In the genomic region with DNA sequence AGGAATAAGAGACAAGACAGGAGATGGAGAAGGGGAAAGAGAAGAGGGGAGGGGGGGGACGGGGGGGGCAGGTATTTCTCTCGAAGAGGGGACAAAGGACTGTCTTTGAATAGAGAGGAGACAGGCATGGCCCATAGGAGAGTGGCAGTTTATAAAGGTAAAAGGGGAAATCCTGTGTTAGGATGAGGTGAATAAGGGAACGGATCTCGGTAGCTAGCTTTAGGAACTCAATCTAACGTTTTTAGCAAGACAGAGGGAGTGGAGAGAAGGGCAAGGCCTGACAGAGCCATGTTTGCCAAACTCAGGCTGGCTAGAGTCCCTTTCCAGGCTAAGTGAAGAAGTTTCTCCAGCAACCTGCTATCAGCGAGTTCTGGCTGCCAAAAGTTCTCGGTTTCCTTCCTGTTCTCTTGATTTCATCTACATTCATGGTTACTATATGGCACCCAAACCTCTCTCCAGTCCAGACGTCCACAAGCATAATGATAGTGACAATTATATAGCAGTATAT, we compare ENCODE assay signal across 9 mouse cellular contexts. TPM values are rescaled to one million over a fixed set of nuclear protein-coding genes. Genes with fewer than 3 reads are reported as not detected.
DNase-seq lines count a peak whose midpoint lies in the region; ATAC-seq and TF ChIP-seq lines count a peak whose summit lies in the region.
"Had no signal": no experiment of that assay in that cellular context is flagged by ENCODE, and none has a peak within 500 bp of the region (broad histone marks: within the 10 kb centered on the region; RNA-seq: fewer than 3 reads in every experiment).

No protein-coding gene starts in this region.

- peaks cover 2% of the 10 kb centered on the region for H3K36me3 ChIP-seq in heart, postnatal 0 days (replicated peaks; ENCODE audit: control insufficient read depth, insufficient read depth, low read length)
- H3K36me3 ChIP-seq in hindbrain, embryonic 12.5 days: peaks cover 21% of the 10 kb centered on the region
- H3K36me3 ChIP-seq in midbrain, embryonic 12.5 days: peaks cover 17% of the 10 kb centered on the region

- peak overlapping the region; percentile 68 for H3K4me2 ChIP-seq in heart, postnatal 0 days (ENCODE audit: low read depth, low read length)
- peak overlapping the region; percentile 54 for H3K4me2 ChIP-seq in hindbrain, embryonic 12.5 days (replicated peaks)
- peak overlapping the region; percentile 61 for H3K4me2 ChIP-seq in midbrain, embryonic 12.5 days (replicated peaks)

- DNase-seq in heart, postnatal 0 days (ENCODE audit: low spot score): no peak
- no peak for DNase-seq in heart, adult 18-20 months
- peak; percentile 10 for DNase-seq in adipocyte (ENCODE audit: low spot score)
- no peak for DNase-seq in layer of hippocampus, adult 9-11 months
- no peak for DNase-seq in B cell, adult 2 months
- no peak for DNase-seq in gastrocnemius, postnatal 14 days

- TF ChIP-seq EP300 in heart, postnatal 0 days (IDR thresholded peaks at IDR 0.05; ENCODE audit: low read depth): no peak

- H3K4me3 ChIP-seq in heart, postnatal 0 days (ENCODE audit: low read depth, low read length): peak overlapping the region; percentile 80
- peak overlapping the region; percentile 79 for H3K4me3 ChIP-seq in hindbrain, embryonic 12.5 days
- H3K4me3 ChIP-seq in midbrain, embryonic 12.5 days: peak overlapping the region; percentile 82

- no peaks in the 10 kb centered on the region for H3K9me3 ChIP-seq in heart, postnatal 0 days (replicated peaks; ENCODE audit: control insufficient read depth, low read length)
- no peaks in the 10 kb centered on the region for H3K9me3 ChIP-seq in hindbrain, embryonic 12.5 days (replicated peaks)
- no peaks in the 10 kb centered on the region for H3K9me3 ChIP-seq in midbrain, embryonic 12.5 days

- no peaks in the 10 kb centered on the region for H3K27me3 ChIP-seq in heart, postnatal 0 days (ENCODE audit: control insufficient read depth, insufficient read depth, low read length)
- H3K27me3 ChIP-seq in hindbrain, embryonic 12.5 days: no peaks in the 10 kb centered on the region
- H3K27me3 ChIP-seq in midbrain, embryonic 12.5 days: no peaks in the 10 kb centered on the region

- ATAC-seq in heart, postnatal 0 days (ENCODE audit: insufficient read depth, low read depth): no peak
- no peak for ATAC-seq in hindbrain, embryonic 12.5 days (ENCODE audit: low FRiP score)
- no peak; the same call in 1 of the 2 replicates for ATAC-seq in midbrain, embryonic 12.5 days (ENCODE audit: low FRiP score, low read depth)

- H3K9ac ChIP-seq in heart, postnatal 0 days (replicated peaks; ENCODE audit: low read depth, low read length): 0 out of 2 replicates have a peak overlapping the region, but pooled peaks have one; percentile 12
- peak overlapping the region; percentile 77 for H3K9ac ChIP-seq in hindbrain, embryonic 12.5 days
- H3K9ac ChIP-seq in midbrain, embryonic 12.5 days (replicated peaks): peak overlapping the region; percentile 75

- TF ChIP-seq CTCF in heart, postnatal 0 days (IDR thresholded peaks at IDR 0.05; ENCODE audit: low read depth): no peak

- H3K4me1 ChIP-seq in heart, postnatal 0 days (ENCODE audit: control insufficient read depth, insufficient read depth): no peaks in the 10 kb centered on the region; the same call in 1 of the 2 replicates
- 0 out of 2 replicates have a peak, but pooled peaks cover 13% of the 10 kb centered on the region for H3K4me1 ChIP-seq in hindbrain, embryonic 12.5 days
- H3K4me1 ChIP-seq in midbrain, embryonic 12.5 days: peaks cover 7% of the 10 kb centered on the region; the same call in 1 of the 2 replicates

- H3K27ac ChIP-seq in heart, postnatal 0 days (ENCODE audit: low read depth): no peak overlapping the region
- H3K27ac ChIP-seq in hindbrain, embryonic 12.5 days: peak overlapping the region; percentile 79
- peak overlapping the region; percentile 80 for H3K27ac ChIP-seq in midbrain, embryonic 12.5 days (replicated peaks)

- 40% methylated on average over 8 of the region's 8 CpGs for WGBS in heart, postnatal 0 days
- WGBS in hindbrain, embryonic 12.5 days: 53% methylated on average over 8 of the region's 8 CpGs
- WGBS in midbrain, embryonic 12.5 days: 52% methylated on average over 8 of the region's 8 CpGs

- intact Hi-C loops in gastrocnemius, postnatal 14 days (cut with DNase I; ENCODE audit: low total_unique reads): no loop called here

RNA-seq across cellular contexts. Expression of a gene that starts 0.4 kb away (rescaled TPM):
- total RNA-seq in heart, postnatal 0 days (2014; rRNA removed; ENCODE audit: low replicate concordance): 35.6 and 36.8 TPM in 2 replicates
- polyA plus RNA-seq in heart, postnatal 0 days (2015; fragmentation: Nextera tagmentation; extraction: Ambion mirVana): 20.8 and 21.8 TPM in 2 replicates
- 10 to 100 TPM; 14.8 to 15.8 TPM for total RNA-seq in heart, adult 18-20 months (2021)
- 36.6 and 38.1 TPM in 2 replicates for polyA plus RNA-seq in hindbrain, embryonic 12.5 days (2016; fragmentation: Nextera tagmentation; extraction: Ambion mirVana)
- 34.7 and 35.3 TPM in 2 replicates for polyA plus RNA-seq in midbrain, embryonic 12.5 days (2016; fragmentation: Nextera tagmentation; extraction: Ambion mirVana)
- 1 to 10 TPM; 8.2 to 9.3 TPM for total RNA-seq in gastrocnemius, postnatal 14 days (2021)

RNA-seq across cellular contexts. Expression of a gene that starts 8.8 kb away (rescaled TPM):
- 0.85 and 1.3 TPM in 2 replicates for total RNA-seq in heart, postnatal 0 days (2014; rRNA removed; ENCODE audit: low replicate concordance)
- 0.11 and 0.27 TPM in 2 replicates for polyA plus RNA-seq in heart, postnatal 0 days (2015; fragmentation: Nextera tagmentation; extraction: Ambion mirVana)
- total RNA-seq in heart, adult 18-20 months (2021): under 1 TPM; 0.25 to 0.44 TPM
- 0.48 and 0.90 TPM in 2 replicates for polyA plus RNA-seq in hindbrain, embryonic 12.5 days (2016; fragmentation: Nextera tagmentation; extraction: Ambion mirVana)
- 0.56 and 0.59 TPM in 2 replicates for polyA plus RNA-seq in midbrain, embryonic 12.5 days (2016; fragmentation: Nextera tagmentation; extraction: Ambion mirVana)
- under 1 TPM; 0.16 to 0.35 TPM for total RNA-seq in gastrocnemius, postnatal 14 days (2021)
- total RNA-seq: megakaryocyte-erythroid progenitor cell, adult 5-6 weeks had no signal

RNA-seq across cellular contexts. Expression of a gene that starts 23.0 kb away (rescaled TPM):
- total RNA-seq in heart, postnatal 0 days (2014; rRNA removed; ENCODE audit: low replicate concordance): 51.9 and 58.1 TPM in 2 replicates
- polyA plus RNA-seq in heart, postnatal 0 days (2015; fragmentation: Nextera tagmentation; extraction: Ambion mirVana): 62.9 and 65.0 TPM in 2 replicates
- 10 to 100 TPM; 39.8 to 42.6 TPM for total RNA-seq in heart, adult 18-20 months (2021)
- polyA plus RNA-seq in hindbrain, embryonic 12.5 days (2016; fragmentation: Nextera tagmentation; extraction: Ambion mirVana): 73.2 and 75.0 TPM in 2 replicates
- polyA plus RNA-seq in midbrain, embryonic 12.5 days (2016; fragmentation: Nextera tagmentation; extraction: Ambion mirVana): 64.8 and 65.9 TPM in 2 replicates
- total RNA-seq in gastrocnemius, postnatal 14 days (2021): 10 to 100 TPM; 28.5 to 30.2 TPM

RNA-seq across cellular contexts. Expression of a gene that starts 23.0 kb away (rescaled TPM):
- total RNA-seq in heart, postnatal 0 days (2014; rRNA removed; ENCODE audit: low replicate concordance): 20.2 and 26.3 TPM in 2 replicates
- polyA plus RNA-seq in heart, postnatal 0 days (2015; fragmentation: Nextera tagmentation; extraction: Ambion mirVana): 13.1 and 14.2 TPM in 2 replicates
- 10 to 100 TPM in 1 of 2 experiments, 1 to 10 TPM in 1; 7.7 to 11.9 TPM for total RNA-seq in heart, adult 18-20 months (2021)
- polyA plus RNA-seq in hindbrain, embryonic 12.5 days (2016; fragmentation: Nextera tagmentation; extraction: Ambion mirVana): 42.0 and 47.5 TPM in 2 replicates
- 44.1 and 45.9 TPM in 2 replicates for polyA plus RNA-seq in midbrain, embryonic 12.5 days (2016; fragmentation: Nextera tagmentation; extraction: Ambion mirVana)
- 10 to 100 TPM; 12.1 to 13.9 TPM for total RNA-seq in gastrocnemius, postnatal 14 days (2021)

RNA-seq across cellular contexts. Expression of a gene that starts 35.8 kb away (rescaled TPM):
- 0.31 and 0.34 TPM in 2 replicates for total RNA-seq in heart, postnatal 0 days (2014; rRNA removed; ENCODE audit: low replicate concordance)
- polyA plus RNA-seq in heart, postnatal 0 days (2015; fragmentation: Nextera tagmentation; extraction: Ambion mirVana): 2.8 and 3.6 TPM in 2 replicates
- 1 to 10 TPM; 2.0 TPM for total RNA-seq in heart, adult 18-20 months (2021)
- 0.36 and 0.56 TPM in 2 replicates for polyA plus RNA-seq in hindbrain, embryonic 12.5 days (2016; fragmentation: Nextera tagmentation; extraction: Ambion mirVana)
- polyA plus RNA-seq in midbrain, embryonic 12.5 days (2016; fragmentation: Nextera tagmentation; extraction: Ambion mirVana): not detected in 2 replicates
- not detected for total RNA-seq in gastrocnemius, postnatal 14 days (2021)
- total RNA-seq: megakaryocyte-erythroid progenitor cell, adult 5-6 weeks had no signal

Comparison
In these comparisons a context has a peak if more than half of its experiments do, and no peak if none do; other contexts are left out.
1. H3K9ac ChIP-seq: peak in every context shown above with its lines; median percentile 77 in hindbrain, embryonic 12.5 days; 75 in midbrain, embryonic 12.5 days; 12 in heart, postnatal 0 days.